Mouse (Mus musculus) embryo, embryonic 9.5 days (tissue): ENCODE measurements around the gene Wnt8b.

Experiments used
- DNase-seq: peaks from one replicate; pipeline ENCODE4 v3.0.0-alpha.2; 2017; ENCODE audit errors: extremely low spot score

Wnt8b gene

DNA sequence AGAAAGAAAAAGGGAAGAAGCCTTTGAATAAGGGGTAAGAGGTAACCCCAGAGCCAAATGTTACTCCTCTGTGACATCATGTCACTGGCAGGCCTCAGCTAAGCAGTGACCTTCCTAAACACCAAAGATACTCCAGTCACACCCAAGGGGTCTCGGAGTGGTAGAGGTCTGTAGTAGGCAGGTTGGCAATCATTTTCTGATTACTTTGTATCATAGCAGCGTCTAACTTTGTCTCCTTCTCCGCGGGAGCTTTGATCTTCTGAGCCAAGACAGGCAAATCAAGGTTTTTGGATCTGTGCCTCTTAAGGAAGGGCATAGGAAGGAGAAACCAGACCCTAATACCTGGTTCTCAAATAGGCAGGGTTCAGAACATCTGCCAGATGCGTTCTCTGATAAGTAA, 19.3 kb downstream of the Wnt8b start:
- DNase-seq, result no peak

DNA sequence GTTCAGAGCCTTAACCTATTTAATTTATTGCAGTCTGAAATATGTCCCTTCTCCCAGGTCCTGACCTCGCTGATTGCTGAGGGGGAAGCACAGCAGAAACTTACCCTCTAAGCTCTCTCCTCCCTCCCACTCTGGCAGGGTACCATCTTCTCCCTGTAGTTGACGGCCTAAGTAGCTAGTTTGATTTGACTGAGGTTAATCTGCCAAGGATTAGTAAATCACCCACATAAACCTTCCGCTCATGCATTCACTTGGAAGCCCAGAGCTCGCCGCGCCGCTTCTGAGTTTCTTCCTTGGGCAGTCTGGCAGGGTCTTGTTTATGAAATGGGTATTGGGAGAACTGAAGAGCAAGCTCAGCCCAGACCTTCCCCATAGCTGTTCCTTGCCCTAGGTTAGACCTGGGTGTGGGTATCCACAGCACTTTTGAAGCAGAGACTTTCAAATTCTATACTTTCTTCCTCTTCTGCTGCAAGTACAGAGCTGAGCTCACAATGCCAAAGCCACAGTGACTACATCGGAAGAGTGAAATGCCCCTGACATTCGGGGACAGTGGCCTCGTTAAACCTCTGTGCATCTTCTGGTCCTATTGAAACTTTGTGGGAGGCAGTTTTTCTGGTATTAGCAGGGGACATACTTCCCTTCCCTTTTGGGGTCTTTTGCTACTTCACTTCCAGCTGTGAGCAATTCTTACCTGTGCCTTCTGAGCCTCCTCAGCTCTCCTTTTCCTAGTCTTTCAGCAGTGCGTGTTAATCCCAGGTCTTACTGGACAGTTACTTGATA, 20.0 kb downstream of the Wnt8b start:
- no peak for DNase-seq

DNA sequence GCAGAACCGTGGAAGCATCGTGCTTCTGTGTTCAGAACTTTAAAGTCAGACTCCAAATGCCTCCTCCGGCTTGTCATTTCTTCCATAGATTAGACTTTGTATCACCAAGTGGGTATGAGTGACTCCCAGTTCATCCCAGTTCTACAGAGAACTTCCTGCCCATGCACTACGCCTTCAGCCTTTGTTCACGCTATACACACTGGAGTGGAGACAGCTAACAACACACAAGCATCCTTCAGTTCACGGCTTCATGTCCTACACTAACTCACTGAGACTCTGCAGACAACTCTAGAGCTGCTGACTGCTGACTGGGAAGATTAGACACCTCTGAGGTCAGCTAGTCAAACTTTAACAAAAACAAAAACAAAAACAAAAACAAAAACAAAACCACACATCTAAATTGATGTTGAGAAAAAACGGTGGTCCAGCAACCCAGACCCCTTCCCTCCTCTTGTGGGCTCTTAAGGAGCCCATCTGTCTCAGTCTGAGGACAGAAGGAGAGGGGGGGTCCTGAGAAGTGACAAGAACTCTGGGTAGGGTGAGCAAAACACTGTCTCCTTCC, 20.7 kb downstream of the Wnt8b start:
- DNase-seq, result no peak

DNA sequence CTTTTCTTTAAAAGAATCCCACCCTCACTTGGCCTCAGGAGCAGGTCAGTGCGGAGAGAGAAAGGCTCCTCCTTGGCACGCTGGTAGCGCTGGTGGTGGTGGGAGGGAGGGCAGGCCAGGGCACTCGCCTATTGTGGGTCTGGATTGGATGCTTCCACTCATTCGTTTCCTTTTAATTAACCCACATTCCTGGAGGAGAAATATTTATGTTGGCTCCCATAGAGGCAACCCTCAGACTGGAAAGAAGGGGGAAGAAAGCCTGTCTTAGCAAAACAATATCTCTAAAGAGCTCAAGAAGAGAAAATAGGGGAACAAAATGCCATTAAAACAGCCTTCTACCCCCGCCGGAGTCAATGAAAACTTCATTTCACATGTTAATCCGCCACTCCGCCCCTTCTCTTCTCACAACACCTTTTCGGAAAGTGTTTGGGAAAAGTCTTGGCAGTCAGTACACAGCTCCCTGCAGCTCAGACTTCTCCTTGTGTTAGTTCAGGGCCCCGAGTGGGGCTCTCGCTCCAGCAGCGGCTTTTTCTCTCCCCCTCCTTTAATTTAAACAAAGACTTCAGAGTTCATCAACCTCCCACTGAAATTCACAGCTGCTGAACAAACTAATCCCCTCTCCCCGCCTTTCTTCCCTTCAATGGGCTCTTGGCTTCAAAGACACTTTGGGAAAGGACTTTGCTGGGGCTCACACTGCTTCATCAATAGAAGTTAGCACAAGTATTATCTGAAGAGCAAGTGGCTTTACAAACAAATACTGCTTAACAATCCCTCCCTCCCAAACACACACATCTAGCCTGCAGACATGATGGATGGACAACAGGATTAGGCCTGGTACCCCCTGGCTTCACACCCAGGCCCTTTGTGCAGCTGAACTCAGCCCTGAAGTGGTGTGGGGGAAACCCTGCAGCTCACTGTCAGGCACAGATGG, 21.5 kb downstream of the Wnt8b start:
- DNase-seq, result peak; percentile 66

DNA sequence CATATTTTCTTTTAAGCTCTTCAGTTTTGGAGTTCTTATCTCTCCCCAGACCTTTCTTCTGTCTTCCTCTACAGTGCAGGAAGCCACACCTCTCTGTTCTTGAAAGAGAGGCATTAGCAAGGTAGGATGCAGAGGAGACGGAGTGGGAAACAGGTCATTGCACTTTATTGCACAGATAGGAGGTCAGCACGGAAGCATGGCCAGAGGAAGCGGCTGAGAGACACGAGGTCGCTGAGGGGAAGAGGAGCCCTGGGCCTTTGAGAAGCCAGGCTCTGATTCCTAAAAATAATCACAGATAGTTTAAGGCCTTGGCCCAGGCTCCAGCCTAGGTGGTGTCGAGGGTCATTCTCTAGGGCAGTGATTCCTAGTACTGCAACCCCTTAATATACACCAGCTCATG, 22.5 kb downstream of the Wnt8b start:
- DNase-seq, result no peak

DNA sequence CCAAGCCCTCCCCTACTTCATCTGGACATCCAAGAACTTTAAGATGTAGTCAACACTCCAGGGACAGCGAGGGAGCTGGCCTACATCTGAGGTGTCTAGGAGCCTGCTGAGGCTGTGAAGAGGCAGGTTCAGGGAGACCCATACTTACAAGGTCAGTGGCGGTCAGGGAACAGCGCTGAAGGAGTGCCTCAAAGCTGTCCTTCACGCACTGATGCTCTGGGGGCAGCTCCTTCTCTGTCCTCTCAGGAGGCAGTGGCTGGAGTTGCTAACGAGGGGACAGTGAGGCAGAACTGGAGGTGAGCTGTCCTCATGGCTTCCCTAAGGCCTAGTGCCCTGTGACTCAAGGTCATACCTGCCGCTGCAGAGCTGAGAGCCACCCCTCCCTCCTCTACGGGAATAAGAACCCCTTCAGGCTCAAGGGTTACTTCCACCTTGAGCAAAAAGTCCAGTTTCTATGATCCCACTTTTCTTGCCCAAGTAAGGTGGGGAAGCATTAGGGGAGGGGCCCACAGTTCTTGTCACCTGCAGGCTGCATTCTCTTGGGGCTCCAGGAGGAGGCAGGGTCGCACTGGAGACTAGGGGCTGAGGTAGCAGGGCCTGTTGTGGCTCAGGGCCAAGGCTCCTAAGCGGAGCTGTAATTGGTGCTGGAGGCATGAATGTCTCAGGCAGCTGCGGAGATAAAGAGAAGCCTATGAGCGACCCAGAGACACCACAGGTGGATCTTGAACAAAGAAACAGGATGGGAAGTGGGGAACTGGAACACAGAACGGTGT, 24.9 kb downstream of the Wnt8b start:
- no peak for DNase-seq

DNA sequence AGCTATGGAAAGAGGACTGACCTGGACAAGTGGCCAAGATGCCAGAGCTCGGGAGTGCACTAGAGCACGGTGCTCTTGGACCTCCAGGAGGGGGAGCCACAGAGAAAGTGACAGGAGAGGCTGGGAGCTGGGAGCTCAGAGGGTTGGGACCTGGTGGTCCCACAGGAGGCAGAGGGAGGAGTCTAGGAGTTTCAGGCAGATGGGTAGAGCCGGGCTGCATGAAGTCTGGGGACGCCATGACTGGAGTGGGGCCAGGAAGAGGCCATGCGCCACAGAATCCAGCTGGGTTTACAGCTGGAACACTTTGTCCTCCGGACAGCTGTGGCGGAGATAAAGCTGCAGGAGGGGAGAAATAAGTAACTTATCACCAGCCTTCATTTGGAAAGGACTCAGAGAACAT, 25.9 kb downstream of the Wnt8b start:
- peak; percentile 46 for DNase-seq

DNA sequence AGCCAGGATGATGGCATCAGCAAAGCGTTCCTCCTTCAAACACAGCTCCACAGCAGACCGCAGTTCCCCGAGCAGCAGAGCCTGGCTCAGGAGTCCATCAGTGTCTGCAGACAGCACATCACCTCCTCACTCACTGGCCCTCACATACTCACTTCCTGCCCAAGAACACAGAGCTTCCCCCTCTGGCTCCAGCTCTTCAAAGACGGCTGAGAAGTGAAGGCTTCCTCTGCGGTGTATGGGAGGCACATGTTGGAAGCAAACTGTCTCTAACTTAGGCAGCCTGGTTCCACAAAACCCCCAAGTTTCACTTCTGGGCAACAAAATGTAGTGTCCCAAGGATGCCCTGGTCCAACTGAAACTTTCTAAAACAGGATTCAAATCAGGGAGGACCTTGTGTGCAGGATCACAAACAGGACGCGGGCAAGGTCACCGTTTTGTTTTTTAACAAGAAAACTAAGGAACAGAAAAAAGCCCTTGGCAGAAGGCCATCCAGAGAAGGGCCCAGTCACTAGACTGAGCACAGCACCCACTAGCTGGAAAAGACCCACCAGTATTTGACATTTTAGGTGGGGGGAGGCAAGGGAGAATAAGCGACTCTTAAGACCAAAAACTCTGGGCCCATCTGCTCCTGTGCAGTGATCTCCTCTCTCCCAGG, 32.4 kb downstream of the Wnt8b start:
- no peak for DNase-seq

DNA sequence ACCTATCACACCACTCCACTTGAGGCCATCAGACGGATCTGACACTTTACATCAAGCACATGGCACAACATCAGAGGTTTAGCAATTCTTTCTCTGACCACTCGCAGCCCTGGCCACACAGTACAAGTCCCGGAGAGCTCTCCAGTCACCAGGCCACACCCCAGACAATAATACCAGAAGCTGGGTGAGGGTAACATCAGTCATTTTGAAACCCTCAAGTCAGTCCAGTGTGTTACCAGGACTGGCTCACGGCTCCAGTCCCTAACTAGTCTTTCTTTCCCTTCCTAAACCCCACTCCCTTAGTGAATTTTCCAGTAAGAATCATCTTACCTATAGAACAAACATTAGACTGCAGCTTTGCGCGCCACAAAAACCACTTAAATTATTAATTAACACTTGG, 36.7 kb downstream of the Wnt8b start:
- DNase-seq, result no peak

DNA sequence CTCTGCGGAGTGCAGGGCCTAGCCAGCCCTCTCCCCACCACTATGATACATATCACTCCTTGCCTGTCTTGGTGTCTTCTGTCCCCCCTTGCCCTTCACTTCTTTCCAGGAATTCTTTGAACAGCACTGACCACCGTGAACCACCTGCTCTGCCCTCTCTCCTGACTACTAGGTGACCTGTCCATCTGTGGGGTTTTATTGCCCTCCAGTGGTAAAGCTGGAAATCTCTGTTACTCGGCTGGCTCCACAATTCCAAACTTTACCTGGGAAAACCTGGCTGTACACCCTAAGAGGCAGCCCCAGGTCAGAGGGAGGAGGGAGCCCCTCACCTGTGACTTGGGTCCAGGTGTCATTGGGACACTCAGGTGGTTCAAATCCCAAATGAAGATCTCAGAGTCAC, 42.1 kb downstream of the Wnt8b start:
- peak; percentile 42 for DNase-seq

DNA sequence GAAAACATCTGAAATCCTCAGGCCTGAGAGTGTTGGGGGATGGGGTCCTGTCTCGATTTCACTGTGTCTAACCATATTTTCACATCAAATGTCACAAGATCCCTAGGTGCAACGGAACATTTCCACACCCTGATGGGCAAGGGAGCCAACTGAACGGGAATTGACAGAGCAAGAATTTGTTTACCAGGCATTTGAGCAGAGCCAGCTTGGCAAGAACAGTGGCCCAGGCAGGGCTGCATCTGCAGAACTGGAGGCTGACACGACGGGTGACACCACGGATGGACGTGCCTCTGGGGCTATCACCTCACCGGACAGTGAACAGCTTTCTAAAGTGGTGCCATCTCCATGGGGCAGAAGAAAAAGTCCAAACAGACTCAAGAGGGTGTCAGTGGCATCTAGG, 44.1 kb downstream of the Wnt8b start:
- no peak for DNase-seq

DNA sequence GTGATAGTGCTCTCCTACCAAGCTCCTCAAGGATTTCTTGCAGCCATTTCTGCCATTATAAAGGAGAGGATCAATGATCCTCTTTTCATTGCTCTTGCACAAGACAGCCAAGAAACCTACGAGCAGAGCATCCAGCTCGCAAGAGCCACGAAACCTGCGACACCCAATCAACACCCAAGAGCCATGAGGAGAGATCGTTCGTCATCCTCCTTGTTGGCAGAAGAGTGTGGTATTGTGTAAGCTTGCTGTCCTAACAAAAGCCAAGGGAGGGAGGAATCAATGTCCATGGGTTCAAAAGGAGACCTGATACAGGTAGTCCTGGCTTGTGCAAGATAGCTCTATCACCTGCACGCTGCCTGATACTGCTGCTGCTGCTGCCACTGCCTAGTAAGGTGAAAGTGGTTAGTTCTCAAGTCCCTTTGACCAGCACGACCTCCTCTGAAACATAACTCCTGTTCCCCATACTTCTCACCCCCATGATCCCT, 49.5 kb downstream of the Wnt8b start:
- DNase-seq, result no peak

DNA sequence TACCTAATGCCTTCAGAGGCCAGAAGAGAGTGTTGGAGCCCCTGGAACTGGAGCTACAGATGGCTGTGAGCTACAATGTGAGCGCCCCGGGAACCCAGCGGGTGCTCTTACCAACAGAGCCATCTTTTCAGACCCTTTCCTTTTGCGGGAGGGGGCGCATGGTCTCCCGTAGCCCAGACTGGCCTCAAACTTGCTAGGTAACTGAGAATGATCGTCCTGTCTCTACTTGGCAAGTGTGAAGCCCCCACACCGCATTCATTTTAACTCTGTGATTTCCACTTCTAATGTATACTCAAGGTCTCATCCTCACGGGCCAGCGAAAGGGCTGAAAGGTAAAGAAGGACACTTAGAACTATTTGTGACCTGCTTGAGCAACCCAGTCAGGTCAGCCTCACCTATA, 51.1 kb downstream of the Wnt8b start:
- no peak for DNase-seq

DNA sequence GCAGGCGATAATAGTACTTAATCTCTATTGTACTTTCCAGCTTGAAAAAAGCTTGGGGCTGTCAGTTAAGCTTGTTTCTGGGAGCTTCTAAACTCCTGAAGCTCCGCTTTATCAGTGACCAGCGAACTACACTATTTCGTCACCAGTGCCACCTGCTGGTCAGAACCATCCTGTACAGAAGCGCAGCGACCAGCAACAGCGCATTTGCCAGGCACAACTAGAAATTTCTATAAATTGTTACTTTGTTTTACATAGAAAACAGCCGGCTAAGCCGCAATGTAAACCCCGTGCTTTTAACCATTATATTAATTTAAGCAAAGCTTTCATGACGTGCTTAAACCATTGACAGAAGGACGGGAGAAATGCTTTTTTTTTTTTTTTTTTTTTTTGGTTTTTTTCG, 51.5 kb downstream of the Wnt8b start:
- peak; percentile 82 for DNase-seq

DNA sequence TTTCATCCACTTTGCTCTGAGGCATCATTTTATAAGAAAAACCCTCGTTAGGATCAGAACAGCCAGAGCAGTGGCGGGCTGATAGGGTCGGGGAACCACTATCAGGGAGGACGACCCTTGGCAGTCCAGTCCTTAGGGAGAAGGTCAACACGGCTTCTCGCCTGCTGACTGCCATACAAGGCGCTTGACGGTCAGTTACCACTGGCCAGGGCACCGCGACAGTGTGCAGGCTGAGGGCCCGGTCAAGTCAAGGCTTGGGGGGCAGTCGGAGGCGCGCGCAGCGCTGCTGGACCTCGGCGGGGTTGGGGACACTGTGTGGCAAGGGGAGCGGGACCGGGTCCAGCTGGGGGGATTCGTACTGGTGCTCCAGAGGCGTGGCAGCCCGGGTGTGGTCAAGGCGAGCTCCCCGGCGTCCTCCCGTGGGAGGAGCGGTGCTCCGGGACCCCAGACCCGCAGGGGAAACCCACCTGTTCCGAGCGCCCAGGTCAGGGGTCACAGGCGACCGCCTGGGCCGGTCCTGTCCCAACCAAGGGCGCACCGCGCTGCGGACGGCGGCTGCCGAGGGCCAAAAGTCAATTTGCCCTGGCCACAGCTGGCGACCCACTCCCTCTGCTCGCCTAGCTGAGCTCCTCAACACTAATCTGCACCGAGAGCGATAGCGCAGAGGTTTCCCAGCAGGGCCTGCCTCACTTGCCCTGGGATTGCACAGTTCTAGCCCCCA, 52.2 kb downstream of the Wnt8b start, which contains the start of gene Sec31b:
Sec31b (minus strand) TSS at position 544 of the 721 bp plus-strand sequence.
- peak; percentile 78 for DNase-seq

DNA sequence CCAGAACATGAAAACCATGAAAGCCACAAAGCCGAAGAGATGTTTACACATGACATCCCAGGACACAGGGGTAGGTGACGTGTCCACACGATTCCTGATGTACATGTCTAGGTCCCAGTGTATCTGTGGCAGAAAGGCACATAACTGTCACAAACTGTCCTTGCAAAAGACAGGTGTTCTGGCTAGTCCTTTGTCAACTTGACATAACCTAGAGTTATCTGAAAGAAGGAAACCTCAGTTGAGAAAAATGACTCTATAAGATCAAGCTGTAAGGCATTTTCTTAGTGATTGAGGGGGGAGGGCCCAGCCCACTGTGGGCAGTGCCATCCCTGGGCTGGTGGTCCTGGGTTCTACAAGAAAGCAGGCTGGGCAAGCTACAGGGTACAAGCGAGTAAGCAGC, 59.5 kb downstream of the Wnt8b start, which contains the start of gene Gm20538:
Gm20538 (minus strand) TSS at position 101 of the 400 bp plus-strand sequence.
- DNase-seq, result no peak

DNA sequence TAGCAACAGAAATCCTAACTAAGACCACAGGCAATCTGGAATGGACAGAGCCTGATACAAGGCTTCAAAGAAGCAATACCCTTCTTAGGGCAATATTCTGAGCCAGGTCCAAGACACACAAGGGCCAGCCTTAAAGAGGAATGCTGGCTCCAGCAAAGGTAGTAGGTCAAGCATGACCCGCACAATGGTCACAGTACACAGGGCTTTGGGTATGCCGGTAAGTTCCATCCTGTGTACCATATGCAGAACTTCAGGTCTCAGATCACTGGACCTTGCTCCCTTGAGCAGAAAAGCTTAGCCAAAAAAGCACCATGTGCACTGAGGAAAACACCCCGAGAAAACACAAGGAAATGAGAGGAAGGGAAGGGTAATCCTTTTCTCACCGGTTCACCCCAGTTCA, 60.0 kb downstream of the Wnt8b start:
- DNase-seq, result no peak

DNA sequence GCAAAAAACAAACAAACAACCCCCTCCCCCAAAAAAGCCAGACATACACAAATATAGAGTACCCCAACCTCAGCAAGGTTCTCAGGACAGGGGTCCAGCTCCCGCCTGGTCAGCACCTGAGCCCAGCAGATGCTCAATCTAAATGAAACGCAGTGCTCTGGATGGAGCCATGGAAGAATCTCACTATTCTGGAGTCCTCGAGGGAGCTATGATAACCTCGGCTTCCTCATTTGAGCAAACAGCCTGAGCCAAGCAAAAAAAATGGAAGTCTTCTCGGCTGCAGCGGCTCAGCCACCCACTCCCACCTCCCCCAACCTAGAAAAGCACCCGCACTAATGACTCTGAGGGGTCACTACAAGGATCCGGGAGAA, 61.2 kb downstream of the Wnt8b start:
- no peak for DNase-seq

DNA sequence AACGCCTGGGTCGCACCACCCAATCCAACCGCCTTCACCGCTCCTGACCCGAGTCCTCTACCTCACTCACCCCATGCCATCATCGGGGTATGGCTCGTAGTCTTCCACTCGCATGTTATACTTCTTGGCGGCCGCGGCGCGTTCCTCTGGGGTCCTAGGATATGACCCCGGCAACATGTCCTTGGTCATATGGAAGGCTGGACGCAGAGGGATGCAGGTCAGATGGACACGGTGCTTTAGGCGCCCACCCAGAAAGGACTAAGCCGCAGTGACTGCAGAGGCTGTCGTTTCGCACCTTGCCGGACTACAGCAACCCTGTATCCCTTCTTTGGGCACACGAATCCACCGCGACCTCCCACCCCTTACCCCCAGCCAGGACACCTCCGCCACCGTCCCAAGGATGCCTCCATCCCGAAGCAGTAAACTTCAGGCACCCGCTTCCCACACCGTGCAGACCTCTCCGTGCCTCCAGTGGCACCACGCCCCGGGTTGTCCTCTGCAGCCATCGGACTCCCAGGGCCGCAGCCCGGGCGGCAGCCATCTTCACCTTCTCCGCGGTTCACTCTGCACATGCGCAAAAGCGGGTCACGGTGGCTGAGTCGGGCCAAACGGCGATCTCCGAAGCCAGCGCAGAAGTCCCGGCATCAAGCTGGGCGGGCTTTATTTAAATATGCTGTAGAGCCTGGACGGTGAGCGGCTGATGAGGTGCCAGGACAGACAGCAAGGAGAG, 61.8 kb downstream of the Wnt8b start, which contains the start of gene Ndufb8:
Ndufb8 (minus strand) TSS at position 580 of the 730 bp plus-strand sequence.
- peak; percentile 95 for DNase-seq
